Mouse (Mus musculus): ENCODE results near the gene Ank3. TPM values are rescaled to one million over a fixed set of nuclear protein-coding genes. Genes with fewer than 3 reads are reported as not detected.

The Ank3 gene
- total RNA-seq, 2 experiments from 2014 or later = 84.2 to 92.8 TPM

DNA sequence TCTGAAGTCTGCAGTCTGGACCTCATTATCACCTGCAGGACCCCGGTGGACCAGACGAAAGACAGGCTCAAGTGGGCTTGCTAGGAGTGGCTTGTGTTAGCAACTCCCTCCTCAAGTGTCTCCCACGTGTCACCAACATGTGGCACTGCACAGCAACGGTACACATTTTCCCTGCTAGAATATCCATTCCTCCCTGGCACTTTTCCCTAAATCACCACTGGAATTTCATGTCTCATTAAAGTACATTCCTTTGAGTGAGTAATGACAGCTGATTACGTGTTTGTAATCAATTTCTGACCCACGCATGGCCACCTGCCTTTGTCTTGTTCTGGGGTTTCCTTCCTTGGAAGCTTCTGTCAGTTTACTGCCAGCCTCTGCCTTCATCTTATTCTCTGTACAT lies 230.2 kb downstream of the Ank3 start:
- DNase-seq = peak; percentile 2

DNA sequence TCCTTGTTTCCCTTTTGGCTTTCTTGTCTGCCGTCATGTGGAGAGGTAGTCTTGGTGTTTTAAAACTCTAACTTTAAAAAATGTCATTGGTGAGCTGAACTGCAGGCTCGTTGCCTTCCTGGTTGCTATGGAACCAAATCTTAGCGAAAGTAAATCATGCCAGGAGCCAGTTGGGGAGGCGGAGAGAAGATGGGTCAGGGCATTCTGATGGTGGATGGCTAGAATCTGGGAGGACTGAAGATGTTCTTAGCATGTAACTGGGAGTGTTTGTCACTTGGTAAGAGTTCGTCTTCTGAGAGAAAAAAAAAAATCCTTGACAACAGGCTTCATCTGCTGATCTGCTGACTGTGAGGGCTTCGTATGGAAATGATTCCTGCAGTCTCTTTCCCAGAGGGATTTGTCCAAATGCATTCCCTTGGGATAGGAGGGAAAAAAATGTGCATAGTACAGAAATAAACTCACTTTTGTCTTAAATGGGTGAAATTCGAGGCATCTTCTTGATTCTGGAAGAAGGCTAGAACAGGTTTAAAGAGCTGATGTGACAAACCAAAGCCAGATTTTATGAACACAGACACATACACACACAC lies 232.3 kb downstream of the Ank3 start:
- DNase-seq = peak; percentile 4

DNA sequence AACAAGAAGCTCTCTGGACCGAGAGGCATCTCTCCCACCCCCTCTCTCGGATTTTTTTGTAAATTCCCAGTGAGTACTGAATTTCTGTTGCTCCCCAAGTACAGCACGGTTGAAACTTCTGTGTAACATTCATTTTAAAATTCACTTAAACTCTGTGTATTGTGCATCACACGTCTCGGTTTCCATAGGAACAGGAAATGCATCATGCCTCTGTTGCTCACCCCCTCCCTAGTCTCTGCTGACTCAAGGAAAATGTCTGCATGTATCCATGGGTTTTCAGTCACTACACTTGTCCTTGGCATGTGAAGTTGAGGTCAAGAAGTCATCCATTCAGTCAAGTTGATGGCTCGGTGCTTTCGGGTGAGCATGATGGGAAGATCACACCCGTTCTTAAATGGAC lies 234.3 kb downstream of the Ank3 start:
- peak; percentile 2 for DNase-seq

DNA sequence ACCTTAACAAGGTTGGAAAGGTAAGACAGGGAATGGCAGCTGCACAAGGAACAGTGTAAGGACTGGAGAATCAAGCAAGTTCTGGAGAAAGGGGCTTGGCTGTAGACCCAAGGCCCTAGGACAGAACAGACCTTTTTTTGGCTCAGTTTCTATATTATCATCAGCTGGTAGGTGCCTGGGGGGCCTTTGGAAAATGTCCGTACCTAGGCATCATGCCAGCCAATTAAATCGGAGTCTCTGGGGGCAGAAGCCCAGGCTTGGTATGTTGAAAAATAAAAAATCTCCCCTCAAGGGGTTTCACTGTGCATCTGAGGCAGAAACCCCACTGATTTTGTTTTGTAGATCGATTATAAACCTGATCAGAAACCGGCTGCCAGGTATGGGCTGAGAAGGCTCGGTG lies 236.3 kb downstream of the Ank3 start:
- DNase-seq = peak; percentile 2

DNA sequence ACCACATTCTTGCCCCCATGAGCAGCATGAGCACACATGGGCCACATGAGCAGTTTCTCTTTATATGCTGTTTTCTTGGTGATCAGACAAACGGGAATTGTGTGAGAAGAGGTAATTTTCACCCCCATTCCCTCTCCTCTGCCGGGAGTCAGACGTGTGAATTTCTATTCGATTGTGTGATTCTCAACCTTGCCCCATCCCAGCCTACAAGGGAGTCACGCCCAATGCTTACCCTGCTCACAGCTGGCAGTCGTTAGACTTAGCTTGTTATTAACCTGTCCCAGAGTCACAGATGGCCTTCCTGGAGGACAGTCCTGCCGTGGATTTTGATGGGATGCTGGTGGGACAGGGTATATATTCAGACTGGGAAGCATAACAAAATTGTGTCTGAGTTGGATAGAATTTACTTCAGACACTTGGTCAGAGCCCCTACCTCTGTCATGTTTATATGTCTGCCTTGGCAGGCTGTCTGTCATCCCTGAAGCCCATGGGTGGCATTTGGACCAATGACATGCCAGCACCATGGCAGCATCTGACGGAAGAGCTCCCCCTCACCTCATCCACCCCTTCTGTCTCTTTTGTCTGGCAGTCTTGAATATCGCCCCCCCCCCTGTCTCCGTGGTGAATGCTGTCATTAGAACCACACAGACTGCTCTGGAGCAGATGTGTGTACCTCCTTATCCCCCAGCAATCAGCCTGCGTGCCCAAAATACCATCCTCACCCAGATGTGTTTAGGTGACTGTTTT lies 237.5 kb downstream of the Ank3 start:
- DNase-seq = peak; percentile 1

DNA sequence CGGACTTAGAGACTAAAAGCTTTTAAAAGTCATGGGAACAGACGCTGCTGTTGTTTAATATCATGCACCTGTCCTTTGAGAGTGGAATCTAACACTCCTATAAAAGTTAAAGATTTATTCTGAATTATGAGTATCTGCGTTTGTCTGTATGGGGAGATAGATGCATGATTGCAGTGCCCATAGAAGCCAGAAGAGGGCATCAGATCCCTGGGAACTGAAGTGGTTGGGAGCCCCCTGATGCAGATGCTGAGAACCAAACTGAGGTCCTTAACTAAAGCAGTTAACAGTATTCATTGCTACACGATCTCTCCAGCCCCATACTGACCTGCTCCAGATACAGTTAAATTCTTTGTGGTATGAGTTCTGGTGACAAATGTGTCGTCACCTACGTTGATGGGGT lies 240.6 kb downstream of the Ank3 start:
- peak; percentile 4 for DNase-seq

DNA sequence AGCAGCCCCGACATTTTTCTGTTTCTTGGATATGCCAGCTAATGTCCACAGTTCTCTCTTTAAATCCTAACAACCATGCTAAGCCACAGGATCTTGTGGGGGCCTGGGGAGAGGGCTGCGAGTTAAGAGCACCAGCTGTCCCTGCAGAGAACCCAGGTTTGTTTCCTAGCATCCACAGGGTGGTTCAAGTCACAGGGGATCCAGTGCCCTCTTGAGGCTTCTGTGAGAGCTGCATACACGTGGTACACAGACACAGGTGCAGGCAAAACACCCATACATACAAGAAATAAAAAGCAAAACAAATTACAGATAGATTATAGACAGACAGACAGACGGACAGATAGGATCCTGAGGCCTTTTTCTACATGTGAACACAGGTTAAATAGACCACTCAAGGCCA lies 242.0 kb downstream of the Ank3 start:
- peak; percentile 4 for DNase-seq

DNA sequence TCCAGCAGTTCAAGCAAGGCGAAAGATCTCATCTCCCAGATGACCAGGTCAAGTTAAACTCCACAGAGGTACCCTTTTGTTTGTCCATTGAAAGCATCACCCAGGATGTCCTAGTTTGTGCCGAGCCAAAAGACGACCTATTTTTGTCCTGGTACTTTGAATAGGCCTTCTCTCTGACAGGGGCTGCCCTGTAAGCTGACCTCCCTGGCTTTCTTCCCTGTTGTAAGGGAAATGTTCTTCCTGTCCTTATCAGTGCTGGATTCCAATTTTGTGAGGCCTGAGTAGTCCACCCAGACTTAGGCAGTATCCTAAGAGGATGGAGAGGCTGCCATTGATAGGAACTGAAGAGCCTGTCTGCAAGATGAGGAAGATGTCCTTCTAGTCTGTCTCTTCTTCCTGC lies 244.9 kb downstream of the Ank3 start:
- DNase-seq = no peak

DNA sequence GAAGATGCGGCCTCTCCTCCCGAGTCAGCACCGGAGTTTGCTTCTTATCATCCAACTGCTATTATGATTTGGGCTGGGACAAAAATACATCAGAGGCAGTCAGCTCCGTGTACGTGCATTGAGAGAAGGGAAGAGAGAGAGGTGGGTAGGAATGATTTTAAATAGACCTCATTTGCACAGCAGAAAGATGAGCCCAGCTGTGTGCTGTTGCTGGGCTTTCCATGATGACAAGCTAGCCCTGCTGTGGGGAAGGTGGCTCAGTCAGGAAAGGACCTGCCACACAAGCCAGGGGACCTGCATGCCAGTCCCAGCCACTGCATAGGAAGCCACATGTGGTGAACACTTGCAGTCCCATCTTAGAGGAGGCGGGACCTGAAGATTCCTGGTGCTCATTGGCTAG lies 245.4 kb downstream of the Ank3 start:
- no peak for DNase-seq

DNA sequence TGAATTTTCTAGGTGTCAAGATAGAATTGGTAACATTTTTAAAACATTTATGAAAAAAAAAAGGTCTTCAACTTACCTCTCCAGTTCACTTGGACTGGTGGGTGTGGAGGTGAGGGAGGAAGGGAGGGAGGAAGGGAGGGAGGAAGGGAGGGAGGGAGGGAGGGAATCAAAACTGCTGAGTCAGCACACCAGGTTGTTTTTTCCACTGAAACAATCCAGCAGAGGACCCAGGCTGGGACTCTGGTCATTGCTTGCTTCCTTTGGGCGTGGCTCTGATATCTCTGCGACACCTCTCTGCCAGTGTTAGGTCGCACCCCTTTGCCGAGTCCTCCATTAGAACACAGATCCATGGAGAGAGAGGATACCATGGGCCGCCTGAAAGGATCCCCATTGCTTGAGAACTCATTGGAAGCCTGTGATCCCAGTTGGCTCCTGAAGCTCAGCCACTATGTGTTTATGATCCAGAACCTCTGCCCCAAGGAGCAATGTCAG lies 246.8 kb downstream of the Ank3 start:
- DNase-seq = no peak

DNA sequence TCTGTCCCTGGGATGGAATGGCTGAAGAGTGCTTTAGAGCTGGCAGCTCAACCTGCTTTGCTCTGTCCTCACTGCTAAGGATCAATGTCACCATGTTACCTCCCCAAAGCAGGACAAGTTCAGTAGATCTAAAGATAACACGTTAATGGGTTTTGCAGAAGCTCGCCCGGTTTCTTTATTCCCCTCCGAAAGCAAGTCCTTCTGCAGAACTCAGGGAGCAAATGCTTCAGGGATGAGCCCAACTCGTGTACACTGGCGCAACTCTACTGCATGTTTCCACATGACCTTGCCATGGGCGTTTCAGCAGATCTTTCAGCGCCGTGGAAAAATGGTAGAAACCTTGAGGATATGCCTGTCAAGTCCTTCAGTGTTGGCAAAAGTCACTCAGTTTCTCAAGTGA lies 247.4 kb downstream of the Ank3 start:
- no peak for DNase-seq

DNA sequence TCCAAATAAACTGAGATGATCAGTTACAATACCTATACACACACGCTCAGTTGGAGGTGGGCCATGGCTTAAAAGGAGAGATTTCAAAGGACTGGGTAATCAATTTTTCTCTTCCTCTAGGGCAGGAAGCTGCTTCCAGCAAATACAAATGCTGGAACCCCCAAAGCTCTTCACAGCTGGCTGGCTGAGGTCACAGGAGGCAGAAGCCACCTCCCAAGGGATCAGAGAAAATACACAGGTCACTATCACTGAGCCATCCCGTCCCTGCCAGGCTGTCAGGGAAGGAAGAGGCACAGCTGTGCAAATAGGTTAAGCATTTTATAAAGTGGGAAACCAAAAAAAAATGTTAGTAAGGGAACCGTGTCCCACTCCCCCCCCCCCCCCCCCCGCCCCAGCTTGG lies 251.5 kb downstream of the Ank3 start:
- DNase-seq = no peak

DNA sequence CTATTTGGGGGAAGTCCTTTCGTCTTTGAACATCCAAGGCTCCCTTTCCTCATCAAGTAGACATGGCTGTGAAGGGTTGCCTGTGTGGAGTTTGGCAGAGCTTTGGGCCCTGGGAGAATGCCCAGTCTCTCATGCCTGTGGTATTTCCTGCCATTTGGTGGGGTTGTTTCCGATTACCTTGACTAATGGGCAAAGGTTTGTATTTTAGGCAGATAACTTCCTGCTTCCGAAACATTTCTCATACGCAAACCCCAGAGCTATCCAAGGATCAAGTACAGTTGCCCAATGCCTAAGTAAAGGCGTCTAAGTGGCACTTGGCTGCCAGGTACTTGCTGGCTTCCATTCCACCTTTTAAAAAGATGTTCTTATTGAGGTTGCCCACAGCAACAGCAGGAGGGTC lies 254.1 kb downstream of the Ank3 start:
- peak; percentile 71 for DNase-seq

DNA sequence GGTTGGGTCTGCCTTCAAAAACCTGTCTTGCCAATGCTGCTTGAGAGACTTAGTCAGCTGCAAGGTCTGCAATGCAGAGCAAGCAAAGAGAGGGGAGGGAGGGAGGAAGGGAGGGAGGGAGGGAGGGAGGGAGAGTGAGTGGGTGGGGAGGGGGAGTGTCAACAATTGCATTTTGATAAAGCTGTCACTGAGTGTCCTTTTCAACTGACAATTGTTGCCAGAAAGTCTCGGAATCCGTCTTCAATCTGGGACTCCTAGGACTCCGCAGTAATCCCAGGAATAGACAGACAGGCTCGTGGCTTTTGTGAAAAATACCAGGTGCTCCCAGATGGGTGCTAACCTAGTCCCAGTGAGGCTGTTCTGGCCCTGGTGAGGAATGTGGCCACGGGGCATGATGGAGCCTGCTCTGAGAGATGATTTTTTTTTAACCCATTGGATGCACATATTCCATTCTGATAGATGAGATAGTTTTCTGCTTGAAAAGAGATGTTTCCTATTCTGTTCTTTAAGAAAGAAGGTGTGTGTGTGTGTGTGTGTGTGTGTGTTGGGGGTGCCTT lies 254.6 kb downstream of the Ank3 start:
- no peak for DNase-seq

DNA sequence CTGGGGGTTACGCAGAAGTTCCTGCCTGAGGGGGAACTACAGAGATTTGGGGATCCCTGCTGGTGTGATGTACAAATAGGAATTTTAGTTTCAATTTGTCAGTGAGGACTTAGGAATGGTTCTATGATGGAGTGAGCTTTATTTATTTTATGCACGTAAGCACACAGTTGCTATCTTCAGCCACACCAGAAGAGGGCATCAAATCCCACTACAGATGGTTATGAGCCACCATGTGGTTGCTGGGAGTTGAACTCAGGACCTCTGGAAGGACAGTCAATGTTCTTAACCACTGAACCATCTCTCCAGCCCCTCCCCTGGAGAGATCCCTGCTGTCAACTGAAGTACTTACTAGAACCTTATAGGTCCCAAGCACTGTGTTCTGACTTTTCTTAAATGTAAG lies 255.6 kb downstream of the Ank3 start:
- DNase-seq = no peak

DNA sequence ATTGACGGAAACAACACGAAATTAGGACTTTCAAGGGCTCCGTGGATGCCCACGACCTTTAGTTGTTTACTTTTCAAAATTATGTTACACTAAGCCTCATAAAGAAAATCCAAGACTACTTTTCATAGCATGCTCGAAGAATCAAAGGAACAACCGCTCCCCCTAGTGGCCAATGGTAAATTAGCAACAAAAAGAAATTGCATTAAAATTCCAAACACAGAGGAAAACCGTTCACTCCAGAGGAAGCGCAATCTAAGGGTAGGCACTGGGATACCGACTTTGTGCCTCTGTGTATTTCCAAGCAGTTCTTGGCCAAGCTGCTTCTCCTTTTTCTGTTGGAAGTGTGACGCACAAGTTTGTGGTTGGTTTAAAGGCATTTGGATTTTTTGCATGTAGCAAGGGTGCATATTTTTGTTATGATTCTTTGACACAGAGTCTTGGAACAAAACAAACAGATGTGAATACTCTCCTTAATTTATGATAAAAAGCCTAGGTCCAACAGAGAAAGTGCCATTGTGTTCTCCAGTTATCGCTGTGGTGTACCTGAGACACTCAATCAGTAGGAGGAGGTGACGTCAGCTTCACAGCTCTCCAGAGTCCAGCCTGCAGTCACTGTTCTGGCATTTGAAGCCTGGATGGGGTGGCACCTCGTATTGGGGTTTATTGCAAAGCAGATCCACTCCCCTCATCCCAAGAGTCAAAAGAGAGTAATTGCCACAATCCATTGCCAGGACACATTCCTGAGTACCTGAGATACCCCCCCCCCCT lies 256.5 kb downstream of the Ank3 start:
- DNase-seq = peak; percentile 67

DNA sequence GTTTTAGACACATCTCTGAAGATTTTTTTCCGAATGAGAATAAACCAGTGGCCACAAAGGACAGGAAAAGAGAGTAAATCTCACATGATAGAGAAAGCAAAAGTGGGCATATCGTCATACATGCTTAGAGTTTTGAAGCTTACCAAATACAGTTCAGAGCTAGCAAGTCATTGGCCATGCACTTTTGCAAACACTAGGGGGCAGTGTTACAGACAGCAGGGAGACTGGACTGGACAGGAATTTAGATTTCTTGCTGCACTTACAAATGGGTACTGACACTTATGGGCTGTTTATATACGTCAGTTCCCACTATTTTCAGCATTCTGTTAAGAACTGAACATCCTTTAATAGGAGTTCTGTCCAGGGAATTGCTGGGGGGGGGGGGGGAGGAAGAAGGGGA lies 257.7 kb downstream of the Ank3 start:
- peak; percentile 72 for DNase-seq

DNA sequence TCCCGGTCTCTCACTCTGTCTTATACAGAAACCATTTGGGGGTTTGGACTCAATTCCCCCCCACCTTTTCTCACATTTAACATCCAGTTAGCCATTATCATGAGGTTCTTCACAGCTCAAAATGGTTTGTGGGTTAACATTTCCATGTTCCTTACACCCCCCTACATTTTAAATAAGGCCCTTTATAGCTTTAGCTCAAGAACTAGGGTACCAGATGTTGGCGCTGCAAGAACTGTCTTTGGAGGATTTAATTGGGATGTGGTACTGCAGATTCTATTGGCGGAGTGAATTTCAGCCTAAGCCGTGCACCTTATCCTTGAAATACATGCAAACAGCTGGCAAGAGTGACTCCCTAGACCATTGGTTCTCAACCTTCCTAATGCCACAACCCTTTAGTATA lies 261.2 kb downstream of the Ank3 start:
- DNase-seq = no peak

DNA sequence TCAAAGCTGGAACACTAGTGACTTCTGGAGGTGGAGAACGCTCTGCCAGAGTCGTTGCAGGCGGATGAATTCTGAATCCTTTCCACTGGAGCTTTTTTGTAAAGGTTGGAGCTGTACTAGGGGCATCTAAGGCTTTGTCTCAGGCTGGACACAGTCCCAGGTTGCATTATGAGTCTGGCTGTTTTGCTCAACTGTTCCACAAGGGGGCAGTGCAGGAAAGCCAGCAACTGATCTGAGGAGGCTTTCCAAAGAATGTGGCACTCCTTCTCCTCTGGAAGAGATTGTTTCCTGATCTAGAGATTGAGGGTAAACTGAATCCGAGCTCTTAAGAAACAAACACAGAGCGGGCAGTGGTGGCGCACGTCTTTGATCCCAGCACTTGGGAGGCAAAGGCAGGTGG lies 263.8 kb downstream of the Ank3 start:
- peak; percentile 82 for DNase-seq

DNA sequence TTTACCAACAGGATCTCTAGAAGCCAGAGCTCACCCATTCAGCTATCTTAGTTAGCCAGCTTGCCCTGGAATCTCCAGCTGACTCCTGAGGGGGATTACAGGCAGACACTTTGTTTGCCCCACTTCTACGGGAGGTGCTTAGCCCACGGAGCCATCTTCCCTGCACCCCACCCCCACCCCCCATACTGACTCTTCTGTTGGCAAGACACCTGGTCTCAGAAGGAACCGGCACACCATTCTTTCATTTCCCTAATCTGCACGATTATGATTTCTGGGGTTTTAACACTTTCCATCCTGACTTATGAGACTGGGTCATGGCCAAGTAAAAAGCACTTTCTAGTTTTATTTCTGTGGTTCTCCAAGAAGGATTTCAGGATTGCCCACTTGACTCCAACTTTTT lies 268.9 kb downstream of the Ank3 start:
- DNase-seq = no peak

DNA sequence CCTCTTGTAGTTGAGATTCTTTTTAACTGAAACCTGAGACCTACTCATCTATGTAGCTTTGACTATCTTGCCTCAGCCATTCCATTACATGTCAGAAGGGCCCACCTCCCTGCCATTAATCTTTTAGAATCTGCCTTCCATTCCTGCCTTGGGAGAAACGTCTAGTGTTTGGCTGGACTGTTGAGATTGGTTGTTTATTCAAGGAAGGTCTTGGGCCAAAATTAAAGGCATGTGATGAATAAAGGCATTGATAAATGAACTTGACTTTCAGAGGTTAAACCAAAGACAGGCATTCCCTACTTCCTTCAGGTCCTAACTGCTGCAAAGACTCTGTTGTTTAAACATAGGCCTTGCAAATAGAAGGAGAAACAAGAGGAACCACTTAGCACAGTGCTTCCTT lies 271.9 kb downstream of the Ank3 start:
- DNase-seq = no peak

DNA sequence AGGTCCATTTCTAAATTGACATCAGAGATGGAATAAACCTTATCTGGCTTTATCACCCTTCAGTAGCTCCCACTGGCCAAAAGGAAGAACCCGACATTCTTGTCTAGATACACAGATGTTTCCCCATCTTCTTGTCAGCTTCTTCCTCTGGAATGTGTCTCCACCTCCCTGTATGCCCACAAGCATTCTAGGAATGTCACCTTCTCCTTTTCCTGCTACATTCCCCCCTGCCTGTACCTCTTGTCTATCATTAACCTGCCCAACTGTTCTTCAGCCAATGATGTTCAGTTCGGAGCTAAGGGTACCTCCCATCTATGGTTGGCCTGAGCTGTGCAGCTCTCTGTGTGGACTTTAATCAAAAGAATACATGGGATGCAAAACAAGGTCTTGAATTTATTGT lies 272.4 kb downstream of the Ank3 start:
- DNase-seq = no peak

DNA sequence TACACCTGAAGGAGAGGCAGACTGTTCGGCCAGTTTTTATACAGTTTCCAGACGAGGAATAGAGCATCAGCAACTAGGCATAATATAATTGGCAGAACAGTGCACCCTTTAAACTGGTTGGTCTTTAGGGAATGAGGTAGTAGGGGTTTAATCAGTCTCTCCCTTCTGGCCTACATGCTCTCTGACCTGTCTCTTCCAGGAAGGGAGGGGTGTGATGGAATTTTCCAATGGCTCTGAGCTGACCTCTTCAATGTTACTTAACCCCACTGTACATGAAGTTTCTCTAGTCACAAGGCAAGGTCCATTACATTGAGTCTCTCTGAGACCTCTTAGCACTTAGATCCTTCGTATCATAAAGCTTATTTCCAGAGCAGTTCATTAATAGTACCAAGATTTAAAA lies 272.9 kb downstream of the Ank3 start:
- no peak for DNase-seq

Measured in heart, postnatal 4 days (tissue).